Mouse (Mus musculus) limb, embryonic 14.5 days (tissue): ENCODE measurements around the gene Hip1r. TPM values are rescaled to one million over a fixed set of nuclear protein-coding genes. Genes with fewer than 3 reads are reported as not detected.

Experiments
- ATAC-seq: fragments of 200-750 bp; cut with Nextera tagmentation; 2 replicates; pipeline ENCODE4 v1.8.0; 2017; ENCODE audit warnings: low read depth, moderate number of reproducible peaks, moderate TSS enrichment; ENCODE audit not compliant: low FRiP score
- DNase-seq: peaks from one replicate; pipeline ENCODE4 v3.0.0-alpha.2; 2015; ENCODE audit warnings: low spot score
- H3K27ac ChIP-seq: fragments of 300-500 bp; sonication (generic); replicated peaks from 2 replicates; pipeline ENCODE4 v1.5.1; 2014; ENCODE audit warnings: low read depth, mild to moderate bottlenecking, low read length, moderate library complexity, mixed read lengths
- H3K27me3 ChIP-seq: fragments of 300-500 bp; sonication (generic); 2 replicates; pipeline ENCODE4 v1.6.1; 2014; ENCODE audit warnings: low read length, mixed read lengths; ENCODE audit not compliant: control insufficient read depth, insufficient read depth
- H3K36me3 ChIP-seq: fragments of 300-500 bp; sonication (generic); 2 replicates; pipeline ENCODE4 v1.6.1; 2014; ENCODE audit warnings: mild to moderate bottlenecking, low read length, moderate library complexity, mixed read lengths; ENCODE audit not compliant: control insufficient read depth, insufficient read depth
- H3K4me1 ChIP-seq: fragments of 300-500 bp; sonication (generic); 2 replicates; pipeline ENCODE4 v1.6.1; 2014; ENCODE audit warnings: antibody characterized with exemption, low read length, mixed read lengths; ENCODE audit not compliant: control insufficient read depth, insufficient read depth
- H3K4me2 ChIP-seq: fragments of 300-500 bp; sonication (generic); replicated peaks from 2 replicates; pipeline ENCODE4 v1.6.1; 2014; ENCODE audit warnings: low read depth, mild to moderate bottlenecking, low read length, moderate library complexity; ENCODE audit not compliant: severe bottlenecking
- H3K4me3 ChIP-seq: fragments of 300-500 bp; sonication (generic); replicated peaks from 2 replicates; pipeline ENCODE4 v1.5.1; 2014; ENCODE audit warnings: low read length
- H3K9ac ChIP-seq: fragments of 300-500 bp; sonication (generic); 2 replicates; pipeline ENCODE4 v1.6.1; 2014; ENCODE audit warnings: mild to moderate bottlenecking, low read depth, low read length, moderate library complexity; ENCODE audit not compliant: severe bottlenecking
- H3K9me3 ChIP-seq: fragments of 300-500 bp; sonication (generic); 2 replicates; pipeline ENCODE4 v1.6.1; 2016; ENCODE audit warnings: low read length; ENCODE audit not compliant: control insufficient read depth
- POLR2A ChIP-seq: fragments of 200-500 bp; IDR thresholded peaks from 2 replicates; pipeline ENCODE4 v1.8.0; 2012; ENCODE audit warnings: inconsistent platforms, mild to moderate bottlenecking, moderate library complexity, borderline replicate concordance; ENCODE audit not compliant: insufficient read depth, insufficient read length; ENCODE audit errors: extremely low read depth
- WGBS: fragments of 180-500 bp; shearing (Covaris S2); extraction: QIAGEN DNeasy Blood & Tissue Kit; methylation state at CpG from one replicate; pipeline ENCODE4 v1.1.7; 2014; 5-methylcytosine and 5-hydroxymethylcytosine counted together
- polyA plus RNA-seq, 2 experiments: library from polyadenylated mRNA; depleted of rRNA in 1 of 2; stranded (reverse) in 1 of 2; unstranded in 1 of 2; fragments of >200 nt; fragmentation: Nextera tagmentation in 1 of 2; extraction: Ambion mirVana in 1 of 2; gene quantifications; 2 replicates each; pipeline versions ENCODE4 v1.2.1 to v1.2.3; 2012 to 2014

Gene Hip1r
- polyA plus RNA-seq, 2 experiments, result 9.9 to 10.6 TPM

DNA sequence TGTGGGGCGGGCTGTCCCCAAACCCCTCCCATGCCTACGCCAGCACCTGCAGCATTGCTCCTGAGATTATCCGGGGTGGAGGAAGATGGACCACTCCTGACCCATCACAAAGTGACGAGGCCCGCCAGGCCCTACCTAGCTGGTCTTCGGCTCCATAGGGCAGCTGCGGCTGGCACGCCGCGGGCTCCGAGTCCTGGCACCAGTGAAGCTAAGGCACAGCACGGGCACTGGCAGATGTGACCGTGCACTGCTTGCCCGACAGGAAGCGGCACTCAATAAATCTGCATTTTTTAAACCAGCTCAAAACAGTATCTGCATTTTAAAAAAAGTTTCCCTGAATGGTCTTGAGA, 31.7 kb downstream of the Hip1r start:
- 91% methylated on average over 15 of the region's 15 CpGs for WGBS
- H3K9me3 ChIP-seq, result no peaks in the 10 kb centered on the region
- DNase-seq, result no peak
- peaks cover 59% of the 10 kb centered on the region for H3K36me3 ChIP-seq
- H3K9ac ChIP-seq, result no peak overlapping the region
- H3K27ac ChIP-seq, result no peak overlapping the region
- no peaks in the 10 kb centered on the region for H3K4me1 ChIP-seq
- H3K4me2 ChIP-seq, result no peak overlapping the region
- no peak overlapping the region for H3K4me3 ChIP-seq
- no peak for ATAC-seq
- no peak for TF ChIP-seq POLR2A
- H3K27me3 ChIP-seq, result no peaks in the 10 kb centered on the region

- Histone ChIP-seq H3K9me3 (no peaks in the 10 kb centered on the region), H3K4me2 (no peak overlapping the region), H3K27me3 (no peaks in the 10 kb centered on the region), H3K27ac (no peak overlapping the region), H3K9ac (no peak overlapping the region), H3K4me3 (no peak overlapping the region), H3K36me3 (peaks cover 64% of the 10 kb centered on the region), H3K4me1 (peaks cover 3% of the 10 kb centered on the region)
- ATAC-seq (no peak), DNase-seq (no peak)
- no peak for TF ChIP-seq POLR2A
- 76% methylated on average over 11 of the region's 11 CpGs for WGBS
These were observed 32.2 kb downstream of the Hip1r start for GRCm38 (mm10) chr5:124005591-124005990.

DNA sequence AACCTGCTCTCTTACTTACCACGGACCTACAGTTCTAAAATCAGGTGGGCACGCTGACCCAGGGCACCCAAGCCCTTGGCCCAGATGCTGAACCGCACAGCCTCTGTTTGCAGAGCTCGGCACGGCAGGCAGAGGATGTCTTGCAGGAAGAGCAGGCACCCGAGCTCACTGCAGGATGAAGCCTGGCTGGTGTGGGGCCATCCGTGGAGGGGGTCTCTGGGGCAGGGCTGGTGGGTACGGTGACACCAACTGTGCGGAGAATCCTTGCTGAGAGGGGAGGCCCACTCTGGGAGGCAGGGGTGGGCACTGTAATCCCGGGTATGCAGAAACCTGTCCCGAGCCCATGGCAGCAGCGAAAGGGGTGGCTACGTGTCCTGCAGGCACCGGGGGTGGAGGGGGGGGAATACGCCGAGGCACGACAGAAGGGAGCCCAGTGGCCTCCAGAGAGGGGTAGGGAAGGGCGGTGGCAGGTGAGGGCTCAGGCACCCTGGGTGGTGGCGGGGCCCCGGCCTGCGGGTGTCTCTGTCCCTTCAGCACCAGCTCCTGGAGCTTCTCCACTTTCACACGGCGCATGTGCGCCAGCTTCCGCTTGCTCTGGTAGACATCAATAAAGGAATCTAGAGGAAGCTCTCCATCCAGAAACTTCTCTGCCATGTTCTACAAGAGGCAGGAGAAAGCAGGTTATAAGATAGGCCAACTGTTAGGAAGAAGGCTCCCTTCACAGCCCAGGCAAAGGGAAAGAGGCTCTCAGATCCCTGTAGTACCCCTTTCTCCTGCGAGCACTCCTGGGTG, 32.9 kb downstream of the Hip1r start:
- H3K27ac ChIP-seq, result no peak overlapping the region
- no peak overlapping the region for H3K4me3 ChIP-seq
- H3K9me3 ChIP-seq, result no peaks in the 10 kb centered on the region
- no peak overlapping the region for H3K9ac ChIP-seq
- DNase-seq (no peak), ATAC-seq (no peak)
- H3K4me1 ChIP-seq, result peaks cover 10% of the 10 kb centered on the region
- 89% methylated on average over 26 of the region's 26 CpGs for WGBS
- peaks cover 64% of the 10 kb centered on the region for H3K36me3 ChIP-seq
- no peak for TF ChIP-seq POLR2A
- H3K4me2 ChIP-seq, result no peak overlapping the region
- no peaks in the 10 kb centered on the region for H3K27me3 ChIP-seq

DNA sequence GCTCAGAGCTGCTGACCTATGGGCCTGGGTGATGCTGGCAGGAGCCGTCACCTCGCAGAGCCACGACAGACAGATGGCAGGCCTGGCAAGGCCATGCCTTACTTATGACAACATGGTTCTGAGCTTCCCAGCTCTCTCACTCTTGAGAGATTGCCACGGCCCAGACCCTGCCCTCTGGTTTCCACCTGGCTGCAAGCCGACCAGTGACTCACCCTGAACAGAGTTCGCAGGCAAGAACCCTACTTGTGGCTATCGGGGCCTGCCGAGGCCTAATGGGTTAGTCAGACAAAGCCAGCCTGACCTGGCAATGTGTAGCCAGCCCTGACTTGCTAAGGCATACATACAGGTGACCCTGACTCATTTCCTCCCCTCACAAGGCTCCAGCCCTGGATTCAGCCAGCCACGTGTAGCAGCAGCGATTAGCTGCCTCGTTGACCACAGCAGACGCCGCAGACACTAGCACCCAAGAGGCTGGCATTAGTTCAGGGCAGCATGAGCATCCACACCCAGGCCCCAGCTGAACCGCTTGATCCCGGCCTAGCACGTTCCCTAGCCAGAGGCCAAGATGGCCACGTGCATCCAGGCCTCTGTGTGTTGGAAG, 33.6 kb downstream of the Hip1r start:
- no peaks in the 10 kb centered on the region for H3K9me3 ChIP-seq
- H3K4me1 ChIP-seq, result peaks cover 17% of the 10 kb centered on the region
- DNase-seq (no peak), ATAC-seq (no peak)
- no peak overlapping the region for H3K27ac ChIP-seq
- H3K27me3 ChIP-seq, result no peaks in the 10 kb centered on the region
- peaks cover 64% of the 10 kb centered on the region for H3K36me3 ChIP-seq
- no peak overlapping the region for H3K9ac ChIP-seq
- no peak for TF ChIP-seq POLR2A
- H3K4me3 ChIP-seq, result no peak overlapping the region
- H3K4me2 ChIP-seq, result no peak overlapping the region
- 90% methylated on average over 17 of the region's 17 CpGs for WGBS

DNA sequence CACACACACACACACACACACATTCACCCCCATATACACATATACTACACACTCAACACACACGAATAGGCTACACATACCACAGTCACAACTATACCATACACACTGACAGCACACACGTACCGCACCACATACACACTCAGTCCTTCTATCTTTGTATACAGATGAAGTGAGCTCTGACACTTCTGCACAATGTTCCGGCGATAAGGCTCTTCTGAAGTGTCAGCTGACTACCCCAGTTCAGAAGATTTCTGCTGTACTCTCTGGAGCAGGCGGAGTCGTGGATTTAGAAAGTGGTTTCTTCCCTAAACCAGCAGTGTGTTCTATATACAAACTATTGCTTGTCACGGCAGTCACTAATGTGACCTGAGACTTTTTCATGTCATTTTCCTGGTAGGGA, 36.6 kb downstream of the Hip1r start:
- whole genome bisulfite sequencing, result 91% methylated on average over 8 of the region's 8 CpGs
- no peak for DNase-seq
- Histone ChIP-seq H3K27ac (no peak overlapping the region), H3K4me1 (peaks cover 46% of the 10 kb centered on the region), H3K27me3 (no peaks in the 10 kb centered on the region), H3K9ac (no peak overlapping the region), H3K4me3 (no peak overlapping the region), H3K4me2 (no peak overlapping the region), H3K36me3 (peaks cover 54% of the 10 kb centered on the region), H3K9me3 (no peaks in the 10 kb centered on the region)
- TF ChIP-seq POLR2A, result no peak
- no peak for ATAC-seq
